Mouse (Mus musculus) lung, adult 2 months (tissue): Measurements from ENCODE around the gene A530084C06Rik.

ENCODE experiments used
- CTCF ChIP-seq: fragments of 200-500 bp; IDR thresholded peaks from 2 replicates; pipeline ENCODE4 v1.5.1; 2011; ENCODE audit warnings: mild to moderate bottlenecking, low read length, control low read depth; ENCODE audit not compliant: insufficient read depth
- POLR2A ChIP-seq: fragments of 200-500 bp; IDR thresholded peaks from 2 replicates; pipeline ENCODE4 v1.6.1; 2011; ENCODE audit warnings: low read depth, mild to moderate bottlenecking, control low read depth, low read length, borderline replicate concordance; ENCODE audit errors: extremely low read depth

GRCm38 (mm10) chr13:31515261-31515660 is 43.9 kb downstream of the A530084C06Rik start:
- TF ChIP-seq CTCF (no peak), POLR2A (no peak)
